Mouse (Mus musculus) embryonic facial prominence, embryonic 12.5 days (tissue): ENCODE data around the gene Gsc2. TPM values are rescaled to one million over a fixed set of nuclear protein-coding genes. Genes with fewer than 3 reads are reported as not detected.
"Not testable (repeated sequence)": the region's sequence is repeated elsewhere in the genome, so short reads cannot be mapped to it uniquely, and the experiment has no call there.

ENCODE experiments used
- ATAC-seq: fragments of 200-750 bp; cut with Nextera tagmentation; 2 replicates; pipeline ENCODE4 v1.8.0; 2017; ENCODE audit not compliant: insufficient number of reproducible peaks, insufficient read depth, low FRiP score, low TSS enrichment
- H3K27ac ChIP-seq: fragments of 300-500 bp; sonication (generic); 2 replicates; pipeline ENCODE4 v1.5.1; 2016; ENCODE audit warnings: mild to moderate bottlenecking
- H3K27me3 ChIP-seq: fragments of 300-500 bp; sonication (generic); 2 replicates; pipeline ENCODE4 v1.6.1; 2016; ENCODE audit warnings: mild to moderate bottlenecking, moderate library complexity
- H3K36me3 ChIP-seq: fragments of 300-500 bp; sonication (generic); 2 replicates; pipeline ENCODE4 v1.6.1; 2016; ENCODE audit warnings: mild to moderate bottlenecking
- H3K4me1 ChIP-seq: fragments of 300-500 bp; sonication (generic); 2 replicates; pipeline ENCODE4 v1.6.1; 2016
- H3K4me2 ChIP-seq: fragments of 300-500 bp; sonication (generic); replicated peaks from 2 replicates; pipeline ENCODE4 v1.6.1; 2016; ENCODE audit warnings: mild to moderate bottlenecking, moderate library complexity
- H3K4me3 ChIP-seq: fragments of 300-500 bp; sonication (generic); 2 replicates; pipeline ENCODE4 v1.5.1; 2016; ENCODE audit warnings: mild to moderate bottlenecking
- H3K9ac ChIP-seq: fragments of 300-500 bp; sonication (generic); 2 replicates; pipeline ENCODE4 v1.6.1; 2016; ENCODE audit warnings: mild to moderate bottlenecking, moderate library complexity
- H3K9me3 ChIP-seq: fragments of 300-500 bp; sonication (generic); 2 replicates; pipeline ENCODE4 v1.6.1; 2016; ENCODE audit warnings: mild to moderate bottlenecking, moderate library complexity
- WGBS: fragments of 180-500 bp; shearing (Covaris S2); methylation state at CpG from one replicate; pipeline ENCODE4 v1.1.7; 2016; 5-methylcytosine and 5-hydroxymethylcytosine counted together
- polyA plus RNA-seq: library from polyadenylated mRNA; unstranded; fragments of >200 nt; fragmentation: Nextera tagmentation; extraction: Ambion mirVana; gene quantifications from 2 replicates; pipeline ENCODE4 v1.2.1, GENCODE M21; 2016

Gene Gsc2
- polyA plus RNA-seq: not detected in 2 replicates

- Histone ChIP-seq H3K9ac (peak within 1 kb of the TSS; percentile 38), H3K27ac (no peak within 1 kb of the TSS), H3K9me3 (no peaks in the 10 kb centered on the region), H3K27me3 (peaks cover 65% of the 10 kb centered on the region), H3K4me2 (peak within 1 kb of the TSS; percentile 67), H3K4me3 (peak within 1 kb of the TSS; percentile 37), H3K4me1 (peaks cover 18% of the 10 kb centered on the region), H3K36me3 (no peaks in the 10 kb centered on the region)
- ATAC-seq: 0 out of 2 replicates have a peak, but pooled peaks have one; percentile 31
- under 1% methylated on average over 99 of the region's 106 CpGs for WGBS
These were observed at the start of gene Gsc2 for GRCm38 (mm10) chr16:17914307-17915249. Gene Gsc2 (minus strand): TSS chr16:17915059.

- no peaks in the 10 kb centered on the region for H3K27me3 ChIP-seq
- no peaks in the 10 kb centered on the region for H3K36me3 ChIP-seq
- H3K4me2 ChIP-seq: no peak overlapping the region
- ATAC-seq: no peak
- H3K9me3 ChIP-seq: no peaks in the 10 kb centered on the region
- no peaks in the 10 kb centered on the region for H3K4me1 ChIP-seq
- H3K4me3 ChIP-seq: no peak overlapping the region
- 73% methylated on average over 7 of the region's 7 CpGs for WGBS
- no peak overlapping the region for H3K27ac ChIP-seq
- H3K9ac ChIP-seq: no peak overlapping the region
These were observed 47.2 kb upstream of the Gsc2 start for GRCm38 (mm10) chr16:17962091-17962490.

GRCm38 (mm10) chr16:17956052-17956638 lies 41.3 kb upstream of the Gsc2 start:
- WGBS: 95% methylated on average over 17 of the region's 17 CpGs
- H3K4me2 ChIP-seq, H3K27me3 ChIP-seq, H3K9me3 ChIP-seq, H3K4me3 ChIP-seq, H3K9ac ChIP-seq, ATAC-seq, H3K4me1 ChIP-seq, H3K36me3 ChIP-seq, H3K27ac ChIP-seq: not testable (repeated sequence)

- no peak overlapping the region for H3K4me3 ChIP-seq
- no peak for ATAC-seq
- 0 out of 2 replicates have a peak, but pooled peaks cover 3% of the 10 kb centered on the region for H3K9me3 ChIP-seq
- H3K4me2 ChIP-seq: no peak overlapping the region
- 83% methylated on average over 3 of the region's 4 CpGs for WGBS
- H3K27me3 ChIP-seq: no peaks in the 10 kb centered on the region
- H3K27ac ChIP-seq: no peak overlapping the region
- H3K9ac ChIP-seq: no peak overlapping the region
- H3K36me3 ChIP-seq: no peaks in the 10 kb centered on the region
- no peaks in the 10 kb centered on the region for H3K4me1 ChIP-seq
These were observed 36.8 kb upstream of the Gsc2 start for GRCm38 (mm10) chr16:17951618-17952017.

- no peaks in the 10 kb centered on the region for H3K9me3 ChIP-seq
- no peak for ATAC-seq
- 40% methylated on average over 4 of the region's 4 CpGs for WGBS
- no peaks in the 10 kb centered on the region for H3K36me3 ChIP-seq
- no peak overlapping the region for H3K4me3 ChIP-seq
- H3K4me2 ChIP-seq: no peak overlapping the region
- no peak overlapping the region for H3K27ac ChIP-seq
- no peaks in the 10 kb centered on the region for H3K27me3 ChIP-seq
- no peak overlapping the region for H3K9ac ChIP-seq
- H3K4me1 ChIP-seq: no peaks in the 10 kb centered on the region
These were observed 35.2 kb upstream of the Gsc2 start for GRCm38 (mm10) chr16:17950068-17950467.

- no peak overlapping the region for H3K9ac ChIP-seq
These were observed 34.6 kb upstream of the Gsc2 start for GRCm38 (mm10) chr16:17949421-17949877.

GRCm38 (mm10) chr16:17945081-17945831 lies 30.4 kb upstream of the Gsc2 start:
- Histone ChIP-seq H3K4me1 (no peaks in the 10 kb centered on the region), H3K27ac (no peak overlapping the region), H3K27me3 (no peaks in the 10 kb centered on the region), H3K9ac (no peak overlapping the region), H3K4me2 (no peak overlapping the region), H3K36me3 (no peaks in the 10 kb centered on the region), H3K9me3 (no peaks in the 10 kb centered on the region), H3K4me3 (no peak overlapping the region)
- 69% methylated on average over 7 of the region's 7 CpGs for WGBS
- no peak for ATAC-seq

More at GRCm38 (mm10) chr16:17949421-17949877, 34.6 kb upstream of the Gsc2 start:
- Histone ChIP-seq H3K4me2 (no peak overlapping the region), H3K27me3 (no peaks in the 10 kb centered on the region), H3K27ac (no peak overlapping the region), H3K4me3 (no peak overlapping the region), H3K9me3 (no peaks in the 10 kb centered on the region), H3K4me1 (no peaks in the 10 kb centered on the region), H3K36me3 (no peaks in the 10 kb centered on the region)
- WGBS: 28% methylated on average over 2 of the region's 2 CpGs
- peak; percentile 64; the same call in 1 of the 2 replicates for ATAC-seq

GRCm38 (mm10) chr16:17943466-17943865 lies 28.6 kb upstream of the Gsc2 start:
- ATAC-seq: no peak
- H3K27me3 ChIP-seq: no peaks in the 10 kb centered on the region; the same call in 1 of the 2 replicates

GRCm38 (mm10) chr16:17939255-17939751 lies 24.4 kb upstream of the Gsc2 start:
- WGBS: 59% methylated on average over 9 of the region's 9 CpGs
- ATAC-seq: no peak
- Histone ChIP-seq H3K4me2 (no peak overlapping the region), H3K27ac (no peak overlapping the region), H3K4me3 (no peak overlapping the region), H3K9me3 (no peaks in the 10 kb centered on the region), H3K4me1 (no peaks in the 10 kb centered on the region), H3K9ac (no peak overlapping the region), H3K36me3 (no peaks in the 10 kb centered on the region), H3K27me3 (peaks cover 10% of the 10 kb centered on the region)

More at GRCm38 (mm10) chr16:17943466-17943865, 28.6 kb upstream of the Gsc2 start:
- WGBS: 60% methylated on average over 8 of the region's 8 CpGs
- Histone ChIP-seq H3K9ac (no peak overlapping the region), H3K4me3 (no peak overlapping the region), H3K27ac (no peak overlapping the region), H3K4me1 (no peaks in the 10 kb centered on the region), H3K4me2 (no peak overlapping the region), H3K36me3 (no peaks in the 10 kb centered on the region), H3K9me3 (no peaks in the 10 kb centered on the region)

- Histone ChIP-seq H3K27ac (no peak overlapping the region), H3K9me3 (no peaks in the 10 kb centered on the region), H3K36me3 (no peaks in the 10 kb centered on the region), H3K9ac (no peak overlapping the region), H3K4me3 (no peak overlapping the region), H3K27me3 (peaks cover 14% of the 10 kb centered on the region), H3K4me2 (no peak overlapping the region), H3K4me1 (no peaks in the 10 kb centered on the region)
- WGBS: 11% methylated on average over 7 of the region's 7 CpGs
- no peak for ATAC-seq
These were observed 24.0 kb upstream of the Gsc2 start for GRCm38 (mm10) chr16:17938821-17939220.

GRCm38 (mm10) chr16:17938187-17938586 lies 23.3 kb upstream of the Gsc2 start:
- Histone ChIP-seq H3K36me3 (no peaks in the 10 kb centered on the region), H3K9ac (no peak overlapping the region), H3K4me3 (no peak overlapping the region), H3K4me1 (no peaks in the 10 kb centered on the region), H3K27ac (no peak overlapping the region), H3K27me3 (peaks cover 15% of the 10 kb centered on the region), H3K9me3 (no peaks in the 10 kb centered on the region), H3K4me2 (no peak overlapping the region)
- WGBS: 78% methylated on average over 7 of the region's 7 CpGs
- ATAC-seq: no peak
